Mouse (Mus musculus) lung, adult 2 months (tissue): ENCODE data around the gene Tpx2. TPM values are rescaled to one million over a fixed set of nuclear protein-coding genes. Genes with fewer than 3 reads are reported as not detected.

Source experiments
- DNase-seq: peaks from one replicate; pipeline ENCODE4 v3.0.0; 2022
- H3K4me1 ChIP-seq: fragments of 200-500 bp; 2 replicates; pipeline ENCODE4 v1.6.1; 2011; ENCODE audit warnings: low read length; ENCODE audit not compliant: control insufficient read depth, insufficient read depth
- H3K4me3 ChIP-seq: fragments of 200-500 bp; replicated peaks from 2 replicates; pipeline ENCODE3; 2011; ENCODE audit warnings: low read depth, mild to moderate bottlenecking, control low read depth, low read length; ENCODE audit errors: extremely low read depth
- CTCF ChIP-seq: fragments of 200-500 bp; IDR thresholded peaks from 2 replicates; pipeline ENCODE4 v1.5.1; 2011; ENCODE audit warnings: mild to moderate bottlenecking, low read length, control low read depth; ENCODE audit not compliant: insufficient read depth
- POLR2A ChIP-seq: fragments of 200-500 bp; IDR thresholded peaks from 2 replicates; pipeline ENCODE4 v1.6.1; 2011; ENCODE audit warnings: low read depth, mild to moderate bottlenecking, control low read depth, low read length, borderline replicate concordance; ENCODE audit errors: extremely low read depth
- WGBS: fragments of 180-500 bp; shearing (Covaris S2); methylation state at CpG from one replicate; pipeline ENCODE4 v1.1.7; 2018; 5-methylcytosine and 5-hydroxymethylcytosine counted together
- polyA plus RNA-seq: library from polyadenylated mRNA; depleted of rRNA; stranded (reverse); fragments of >200 nt; gene quantifications from 2 replicates; pipeline ENCODE4 v1.2.3, GENCODE M21; 2012

The Tpx2 gene
- polyA plus RNA-seq, 1 experiment = 0.63 TPM

- TF ChIP-seq CTCF = no peak
- TF ChIP-seq POLR2A = 0 out of 2 replicates have a peak, but pooled peaks have one; percentile 2
- H3K4me1 ChIP-seq = peaks cover 34% of the 10 kb centered on the region
- peak overlapping the region; percentile 98 for H3K4me3 ChIP-seq
- WGBS = 35% methylated on average over 8 of the region's 8 CpGs
- DNase-seq = peak; percentile 60
Observed at GRCm38 (mm10) chr2:152827321-152828010, 20.3 kb upstream of the Tpx2 start.

GRCm38 (mm10) chr2:152828011-152828370, 19.8 kb upstream of the Tpx2 start:
- TF ChIP-seq POLR2A (no peak), CTCF (no peak)
- WGBS = 32% methylated on average over 4 of the region's 4 CpGs
- H3K4me1 ChIP-seq = peaks cover 32% of the 10 kb centered on the region
- no peak for DNase-seq
- peak overlapping the region; percentile 98 for H3K4me3 ChIP-seq

- Histone ChIP-seq H3K4me3 (peak overlapping the region; percentile 98), H3K4me1 (peaks cover 32% of the 10 kb centered on the region)
- DNase-seq = no peak
- WGBS = 8% methylated on average over 1 of the region's 1 CpGs
- TF ChIP-seq POLR2A (peak; percentile 31; the same call in 1 of the 2 replicates), CTCF (no peak)
Observed at GRCm38 (mm10) chr2:152828532-152828931, 19.2 kb upstream of the Tpx2 start.

- TF ChIP-seq CTCF = no peak
- TF ChIP-seq POLR2A = peak; percentile 55
- 38% methylated on average over 23 of the region's 23 CpGs for WGBS
- Histone ChIP-seq H3K4me3 (peak overlapping the region; percentile 98), H3K4me1 (peaks cover 28% of the 10 kb centered on the region)
- DNase-seq = no peak
Observed at GRCm38 (mm10) chr2:152829367-152829881, 18.3 kb upstream of the Tpx2 start.

GRCm38 (mm10) chr2:152830021-152830921, 17.5 kb upstream of the Tpx2 start:
- Histone ChIP-seq H3K4me1 (peaks cover 21% of the 10 kb centered on the region), H3K4me3 (peak overlapping the region; percentile 98)
- DNase-seq = peak; percentile 91
- WGBS = 1% methylated on average over 30 of the region's 31 CpGs
- peak; percentile 55 for TF ChIP-seq CTCF
- peak; percentile 86; the same call in 1 of the 2 replicates for TF ChIP-seq POLR2A

- peak; percentile 96 for TF ChIP-seq CTCF
- peak; percentile 48; the same call in 1 of the 2 replicates for TF ChIP-seq POLR2A
- DNase-seq = peak; percentile 98
- under 1% methylated on average over 71 of the region's 74 CpGs for WGBS
- H3K4me1 ChIP-seq = peaks cover 15% of the 10 kb centered on the region
- peak within 1 kb of the TSS; percentile 98 for H3K4me3 ChIP-seq
Observed at GRCm38 (mm10) chr2:152831019-152831878, 16.5 kb upstream of the Tpx2 start, which contains the start of gene Bcl2l1. Gene Bcl2l1 (minus strand): TSS chr2:152831728.

GRCm38 (mm10) chr2:152839256-152839655, 8.5 kb upstream of the Tpx2 start:
- no peak for TF ChIP-seq CTCF
- no peak for TF ChIP-seq POLR2A
- Histone ChIP-seq H3K4me3 (no peak overlapping the region), H3K4me1 (no peaks in the 10 kb centered on the region)
- 42% methylated on average over 2 of the region's 2 CpGs for WGBS
- no peak for DNase-seq

- 71% methylated on average over 3 of the region's 3 CpGs for WGBS
- Histone ChIP-seq H3K4me1 (no peaks in the 10 kb centered on the region), H3K4me3 (no peak overlapping the region)
- no peak for DNase-seq
- TF ChIP-seq POLR2A = no peak
- no peak for TF ChIP-seq CTCF
Observed at GRCm38 (mm10) chr2:152842741-152843140, 5.0 kb upstream of the Tpx2 start.
